Mouse (Mus musculus): ENCODE measurements around the gene Gmpr2.
A peak's percentile ranks its signal among the peaks of the same experiment; 100 is the strongest.

Gmpr2 gene

DNA sequence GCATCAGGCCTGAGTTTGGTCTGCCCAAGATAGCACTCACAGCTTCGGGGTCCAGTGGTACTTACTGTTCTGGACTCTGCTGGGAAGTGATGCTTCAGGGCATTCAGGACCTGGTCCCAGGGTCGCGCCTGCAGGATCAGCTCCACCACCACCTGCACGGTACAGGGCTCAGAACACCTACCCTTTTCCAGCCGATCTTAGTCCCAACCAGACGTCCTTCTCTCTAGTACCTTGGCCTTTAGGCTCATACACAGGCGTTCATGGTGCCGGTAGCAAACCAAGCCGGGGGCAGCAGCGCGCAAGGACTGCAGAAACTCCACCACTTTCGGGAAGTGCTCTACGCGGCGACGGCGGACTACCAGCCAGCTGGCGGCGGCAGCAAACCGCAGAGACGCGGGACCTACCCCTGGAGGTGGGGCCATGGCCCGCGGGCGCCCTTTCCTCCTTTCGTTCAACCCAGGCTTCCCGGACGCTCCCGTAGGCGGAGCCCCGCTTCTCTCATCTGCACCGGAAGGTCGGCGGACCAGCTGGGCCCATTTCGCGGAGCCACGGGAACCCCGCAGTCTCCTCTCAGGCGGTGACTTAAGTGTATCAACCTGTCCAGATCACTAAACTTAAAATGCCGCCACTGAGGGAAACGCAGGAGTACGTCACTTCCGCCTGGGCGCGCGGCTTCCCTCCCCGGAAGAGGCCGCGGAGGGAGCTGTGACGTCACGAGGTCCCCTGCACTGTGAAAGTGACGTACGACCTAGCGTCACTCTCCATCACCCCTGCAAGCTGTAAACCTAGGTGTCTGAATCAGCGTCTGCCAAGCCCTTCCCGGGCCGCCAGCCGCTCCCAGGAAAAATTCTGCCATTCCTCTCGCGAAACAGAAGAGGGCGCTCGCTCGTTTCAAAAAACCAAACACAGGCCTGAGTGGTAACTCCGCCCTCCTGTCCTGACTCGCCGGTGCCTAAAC is 9.7 kb downstream of the Gmpr2 start, which contains the start of gene Tinf2:
Gene Tinf2, minus strand, starts transcription at position 661 of the 958 bp plus-strand sequence.
- DNase-seq: peak; percentile 96

DNA sequence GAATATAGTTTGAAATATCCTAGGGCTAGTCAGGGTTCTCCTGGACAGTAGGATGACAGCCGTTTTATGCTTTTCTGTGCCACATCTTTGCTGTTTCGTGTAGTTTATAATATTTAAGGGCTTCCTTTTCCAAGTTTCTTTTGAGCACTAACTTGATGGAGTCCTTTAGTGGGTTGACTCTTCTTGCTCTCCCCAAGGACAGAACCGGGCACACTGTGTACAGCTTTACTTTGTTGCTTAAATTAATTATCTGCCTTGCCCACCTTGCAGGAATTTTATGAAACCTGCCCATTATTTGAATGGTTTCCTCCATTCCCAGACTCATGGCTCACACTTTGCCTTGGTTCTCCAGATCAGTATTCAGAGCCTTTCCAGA is 10.4 kb downstream of the Gmpr2 start:
- DNase-seq: no peak

DNA sequence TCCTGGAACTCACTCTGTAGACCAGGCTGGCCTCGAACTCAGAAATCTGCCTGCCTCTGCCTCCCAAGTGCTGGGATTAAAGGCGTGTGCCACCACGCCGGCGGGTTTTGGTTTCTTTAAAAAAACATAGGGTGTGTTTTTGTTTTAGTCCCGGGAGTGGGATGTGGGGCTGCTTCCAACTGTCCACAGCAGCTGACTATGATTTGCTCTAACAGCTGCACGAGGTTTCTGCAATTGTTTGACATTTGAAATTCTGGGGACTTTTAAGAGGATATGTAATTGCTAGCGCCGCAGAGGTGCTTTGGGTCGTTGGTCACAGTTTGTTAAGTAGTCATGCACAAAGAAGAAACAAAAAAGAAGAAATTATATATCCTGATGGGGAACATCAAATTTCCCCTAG is 17.7 kb downstream of the Gmpr2 start:
- no peak for DNase-seq

DNA sequence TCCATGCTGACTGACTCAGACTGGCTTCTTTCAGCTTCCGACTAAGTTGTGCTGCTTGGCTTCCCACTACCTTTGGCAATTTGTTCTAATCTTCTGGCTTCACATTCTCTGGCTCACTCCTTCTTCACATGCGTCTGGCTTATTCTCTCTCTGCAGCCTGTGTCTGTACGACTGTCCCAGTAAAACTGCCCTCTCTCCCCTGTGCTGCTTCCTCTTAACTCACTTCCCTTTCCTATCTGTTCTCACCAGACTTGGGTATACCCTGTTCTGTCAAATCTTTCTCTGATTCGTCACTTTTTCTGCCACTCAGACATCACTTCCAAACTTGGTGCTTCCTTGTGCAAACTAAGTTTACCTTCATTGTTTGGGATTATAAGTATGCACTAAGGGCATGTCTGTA is 25.5 kb downstream of the Gmpr2 start:
- no peak for DNase-seq

DNA sequence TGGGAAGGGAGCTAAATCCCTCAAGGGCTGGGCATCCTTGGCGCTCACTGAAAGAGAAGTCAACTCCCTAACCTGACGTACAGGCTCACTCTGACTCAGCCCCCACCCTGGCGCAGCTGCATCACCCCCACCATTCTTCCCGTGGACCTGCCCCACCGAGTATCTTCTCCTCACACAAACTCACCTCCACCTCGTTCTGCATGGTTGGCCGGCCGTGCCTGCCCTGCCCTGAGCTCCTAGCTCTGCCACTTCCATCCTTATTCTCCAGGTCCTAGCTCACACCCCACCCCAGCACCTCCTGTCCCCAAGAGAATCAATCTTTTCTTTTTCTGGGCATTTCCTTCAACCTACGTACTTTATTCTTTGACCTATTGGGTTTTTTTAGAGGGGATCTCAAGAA is 29.4 kb downstream of the Gmpr2 start:
- no peak for DNase-seq

DNA sequence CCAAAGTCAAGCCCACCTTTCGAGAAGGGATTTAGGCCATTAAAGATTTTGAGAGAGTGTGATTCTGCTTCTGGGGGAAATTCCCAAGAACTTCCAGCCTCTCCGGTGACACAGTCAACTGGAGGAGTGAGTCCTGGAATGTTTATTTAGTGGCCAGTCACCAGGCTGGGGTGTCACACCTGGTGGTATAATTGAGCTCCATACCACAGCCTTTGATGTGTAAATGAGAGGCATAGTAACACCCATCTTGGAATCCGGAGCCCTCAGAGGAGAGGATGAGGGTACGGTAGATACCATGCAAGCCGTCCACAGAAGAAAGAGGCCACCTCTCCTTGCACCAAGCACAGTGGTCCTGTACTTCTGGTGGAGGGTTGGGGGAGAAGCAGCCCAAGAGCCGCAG is 31.0 kb downstream of the Gmpr2 start:
- no peak for DNase-seq

DNA sequence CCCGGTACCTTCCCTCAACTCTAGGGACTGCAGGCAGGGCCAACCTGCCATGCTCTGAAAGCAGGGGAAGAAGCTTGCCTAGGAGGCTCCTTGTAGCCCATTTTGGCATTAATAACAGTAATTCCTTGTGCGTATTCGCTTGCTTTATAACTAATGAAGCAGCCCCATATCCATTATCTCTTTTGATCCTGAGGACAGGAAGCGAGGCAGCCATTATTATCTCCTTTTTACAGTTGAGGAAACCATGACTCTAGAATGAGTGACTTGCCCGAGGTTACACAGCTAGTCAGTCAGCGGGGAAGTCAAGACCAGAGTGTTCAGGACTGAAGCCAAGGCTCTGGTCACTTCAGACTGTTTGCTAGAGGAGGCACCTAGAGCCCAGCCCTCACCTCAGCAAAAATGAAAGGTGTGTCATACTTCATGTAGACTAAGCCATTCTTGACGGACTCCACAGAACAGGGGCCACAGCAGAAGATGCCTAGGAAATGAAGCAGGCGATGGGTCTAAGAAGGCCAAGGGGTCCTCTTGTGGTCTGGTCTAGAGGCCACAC is 34.4 kb downstream of the Gmpr2 start:
- DNase-seq: no peak

DNA sequence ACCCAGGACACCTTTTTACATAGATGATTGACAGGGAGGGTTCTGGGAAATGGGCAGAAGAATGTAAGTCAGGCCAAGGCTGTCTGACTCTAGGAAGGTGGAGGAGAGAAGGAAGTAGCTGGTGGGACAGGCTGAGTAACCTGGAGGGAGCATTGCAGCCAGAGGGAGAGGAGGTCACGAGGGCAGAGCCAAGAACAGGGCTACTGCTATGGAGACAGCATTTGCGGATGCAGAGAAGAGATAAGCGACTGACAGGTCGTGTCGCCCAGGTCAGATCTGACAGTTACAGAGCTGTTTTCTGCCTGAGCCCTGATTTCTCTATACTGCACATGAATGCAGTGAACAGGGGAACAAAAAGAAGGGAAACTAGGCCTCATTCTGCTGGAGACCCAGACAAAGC is 35.7 kb downstream of the Gmpr2 start:
- no peak for DNase-seq

DNA sequence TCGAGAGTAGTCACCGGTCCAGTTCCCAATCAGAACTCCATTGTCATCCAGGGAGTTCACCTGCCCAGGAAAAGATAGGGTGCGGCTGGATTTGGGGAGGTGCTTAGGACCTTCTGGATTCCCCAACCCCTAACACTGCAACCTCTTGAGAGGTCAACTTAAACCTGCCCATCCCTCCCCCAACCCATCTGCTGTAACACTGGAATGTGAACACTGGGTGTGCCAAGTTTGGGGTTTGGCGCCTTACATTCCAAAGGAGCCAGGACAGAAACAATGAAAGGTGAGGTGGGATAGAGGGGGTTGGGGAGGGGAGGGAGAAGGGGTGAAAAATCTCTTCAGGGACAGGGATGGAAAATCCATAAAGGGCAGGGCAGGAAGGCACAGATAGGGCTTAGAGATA is 37.8 kb downstream of the Gmpr2 start:
- DNase-seq: no peak

DNA sequence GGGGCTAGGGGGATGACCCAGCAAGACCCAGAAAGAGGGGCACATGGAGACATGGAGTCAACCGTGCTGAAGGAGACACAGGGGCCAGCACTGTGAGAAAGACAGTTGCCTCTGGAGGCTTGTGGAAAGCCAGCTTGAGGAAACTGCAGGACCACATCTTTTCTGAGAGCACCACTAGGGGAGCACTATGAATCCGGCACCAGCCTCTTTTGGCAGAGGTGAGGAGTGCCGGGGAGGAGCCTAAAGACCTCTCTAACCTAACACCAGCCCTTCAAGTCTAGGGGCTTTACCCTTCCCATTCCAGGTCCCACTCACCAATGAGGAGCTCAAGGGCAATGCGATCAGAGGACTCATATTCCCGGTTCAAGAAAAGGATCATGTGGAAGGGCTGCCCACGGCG is 40.0 kb downstream of the Gmpr2 start:
- no peak for DNase-seq

DNA sequence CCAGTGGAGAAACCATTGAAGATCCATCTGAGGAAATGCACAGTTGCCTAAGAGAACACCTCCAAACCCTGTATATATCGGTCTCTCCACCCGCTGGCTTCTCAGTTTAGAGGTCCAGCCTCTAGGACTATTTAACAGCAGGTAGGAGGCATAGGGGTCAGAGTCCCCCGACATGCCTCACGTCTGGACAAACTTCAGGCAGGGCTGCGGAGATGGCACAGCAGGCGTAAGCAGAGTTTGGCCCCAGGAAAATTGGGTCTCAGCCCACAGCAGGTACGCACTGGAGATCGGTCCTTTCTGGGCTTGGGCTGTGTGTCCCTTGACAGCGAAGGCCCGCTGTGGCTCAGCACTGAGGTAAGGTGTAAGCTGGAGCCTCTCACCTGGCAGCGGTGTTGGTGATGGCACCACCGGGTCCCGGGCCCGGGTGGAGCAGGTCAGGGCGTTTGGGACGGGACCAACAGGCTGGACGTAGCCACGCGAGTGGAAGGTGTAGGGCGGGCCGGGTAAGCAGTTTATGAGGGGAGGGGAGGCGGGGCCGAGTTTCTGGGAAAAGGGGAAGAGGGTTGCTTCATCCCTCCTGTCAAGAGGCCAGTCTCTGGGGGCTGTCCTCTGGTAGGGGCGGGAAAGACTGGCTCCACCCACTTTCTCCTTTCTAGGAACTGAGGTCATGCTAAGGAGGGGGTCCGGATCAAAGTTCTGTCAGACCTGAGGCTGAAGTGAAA is 41.4 kb downstream of the Gmpr2 start:
- DNase-seq: peak; percentile 66

DNA sequence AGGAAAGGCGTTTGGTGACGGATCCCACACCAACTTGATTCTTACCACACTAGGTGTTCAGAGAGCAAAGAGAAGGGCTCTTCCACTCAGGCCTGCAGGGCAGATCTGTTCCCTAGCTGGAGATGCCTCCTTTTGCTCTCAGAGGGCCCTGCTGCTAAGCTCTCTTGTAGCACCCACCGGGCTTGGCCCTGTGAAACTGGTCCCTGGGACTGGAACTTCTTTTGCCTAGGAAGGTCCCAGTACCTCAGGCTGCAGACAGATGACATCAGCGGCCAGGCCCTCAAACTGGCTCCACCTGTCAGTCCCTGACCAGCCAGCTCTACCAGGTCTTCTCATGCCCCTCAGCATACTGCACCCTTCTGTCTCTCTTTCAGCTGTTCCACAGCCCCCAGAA is 42.0 kb downstream of the Gmpr2 start, which contains the start of gene Tgm1:
Gene Tgm1, minus strand, starts transcription at position 198 of the 394 bp plus-strand sequence.
- no peak for DNase-seq

DNA sequence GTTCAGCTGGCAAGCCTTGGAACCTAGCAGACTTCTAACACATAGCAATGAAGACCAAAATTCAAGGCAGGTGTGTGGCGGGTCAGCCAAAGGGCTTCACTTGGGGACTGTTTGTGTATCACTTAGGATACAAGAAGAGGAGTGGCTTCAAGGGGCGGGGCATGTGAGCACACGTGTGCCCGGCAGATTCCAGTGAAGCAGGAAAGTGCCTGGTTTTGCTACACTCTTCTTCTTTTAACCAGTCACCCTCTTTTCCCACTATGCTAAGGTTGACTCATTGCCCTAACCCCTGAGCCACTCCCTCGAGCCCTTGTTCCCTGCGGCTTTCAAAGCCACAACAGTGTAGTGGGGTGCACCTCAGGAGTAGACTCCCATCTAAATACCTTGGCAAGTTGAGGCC is 43.2 kb downstream of the Gmpr2 start:
- DNase-seq: peak; percentile 38

DNA sequence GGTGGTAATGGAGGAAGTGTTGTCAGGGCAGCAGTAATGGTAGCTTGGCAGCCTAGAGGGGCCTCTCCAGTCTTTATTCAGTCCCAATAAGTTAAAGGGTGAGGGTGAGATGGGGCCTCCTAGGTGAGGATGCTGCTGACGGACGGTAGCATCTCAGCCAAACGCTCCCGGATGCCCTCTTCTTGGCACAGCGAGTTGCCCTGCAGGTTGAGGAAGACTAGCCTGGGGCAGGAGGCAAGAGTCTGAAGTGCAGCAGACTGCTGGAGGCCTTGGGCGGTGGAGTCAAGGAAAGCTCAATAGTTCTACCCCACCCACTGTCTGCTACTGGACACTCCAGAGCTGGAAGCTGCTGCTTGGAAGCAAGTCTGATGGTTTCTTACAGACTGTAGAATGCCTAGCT is 44.5 kb downstream of the Gmpr2 start:
- DNase-seq: peak; percentile 32

DNA sequence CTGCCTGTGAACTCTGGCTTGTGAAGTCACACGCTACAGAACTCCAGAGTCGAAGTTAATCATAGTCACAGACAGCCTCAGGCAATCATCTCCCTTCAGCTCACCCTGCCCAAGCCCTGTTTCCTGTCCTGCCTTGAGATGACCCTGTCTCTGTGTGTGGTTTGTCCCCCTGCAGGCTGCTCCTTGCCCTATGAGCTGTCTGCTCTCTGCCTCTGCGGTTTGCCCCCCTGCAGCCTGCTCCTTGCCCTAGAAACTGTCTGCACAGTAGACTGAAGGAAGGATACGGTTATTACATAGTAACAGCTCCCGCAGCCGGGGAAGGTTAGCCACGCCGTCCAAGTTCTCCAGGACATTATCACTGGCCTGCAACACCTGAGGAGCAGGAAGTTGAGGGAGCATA is 45.1 kb downstream of the Gmpr2 start:
- peak; percentile 68 for DNase-seq

DNA sequence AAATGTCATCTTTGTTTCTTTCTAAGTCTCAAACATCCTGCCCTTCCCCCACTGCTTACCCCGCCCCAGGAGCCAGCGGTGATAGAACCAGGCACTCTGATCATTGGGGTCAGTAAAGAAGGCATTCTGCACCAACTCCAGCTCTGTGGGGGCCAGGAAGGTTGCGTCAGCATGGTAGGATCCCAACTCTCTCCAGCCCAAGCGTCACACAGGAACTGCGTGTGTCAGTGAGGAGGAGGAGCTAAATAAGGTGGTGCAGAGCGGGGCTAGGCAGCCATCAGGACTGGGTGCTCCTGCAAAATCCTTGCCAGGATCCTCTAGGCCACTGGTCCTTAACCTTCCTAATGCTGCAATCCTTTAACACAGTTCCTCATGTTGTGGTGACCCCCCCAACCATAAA is 48.0 kb downstream of the Gmpr2 start:
- DNase-seq: peak; percentile 3

DNA sequence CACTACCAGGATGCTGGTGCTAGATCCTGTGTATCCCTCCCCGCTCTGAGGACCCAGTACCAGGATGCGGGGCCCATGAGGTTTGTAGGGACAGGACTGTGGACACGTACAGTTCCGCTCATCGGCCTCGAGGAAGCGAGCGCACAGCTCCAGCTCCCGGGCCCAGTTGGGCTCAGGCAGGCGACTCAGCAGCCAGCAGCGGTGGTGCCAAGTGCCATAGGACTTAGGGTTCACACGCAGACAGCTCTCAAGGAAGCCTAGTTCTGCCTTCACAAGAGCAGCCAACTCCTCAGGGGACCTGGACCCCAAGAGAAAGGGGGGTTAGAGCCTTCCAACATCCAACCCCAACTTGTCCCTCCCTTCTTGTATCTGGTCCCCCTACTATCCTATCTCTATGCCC is 48.9 kb downstream of the Gmpr2 start:
- DNase-seq: peak; percentile 31

DNA sequence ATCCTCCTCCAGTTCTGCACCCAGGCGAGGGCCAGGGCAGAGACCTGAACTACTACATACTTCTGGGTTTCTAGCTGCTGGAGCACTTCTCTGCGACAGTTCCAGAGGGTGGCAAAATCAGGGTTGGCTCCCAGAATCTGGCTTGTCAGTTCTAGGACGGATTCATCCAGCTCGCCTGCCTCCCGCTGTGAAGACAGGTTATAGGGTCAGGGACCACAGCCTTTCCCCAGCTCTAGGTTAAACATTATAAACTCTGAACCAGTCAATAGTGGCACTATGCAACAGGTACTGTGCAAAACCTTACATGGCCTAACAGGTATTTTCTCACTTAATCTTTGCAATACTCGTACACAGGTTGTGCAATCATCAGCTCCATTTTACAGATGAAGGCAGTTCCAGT is 49.3 kb downstream of the Gmpr2 start:
- peak; percentile 48 for DNase-seq

DNA sequence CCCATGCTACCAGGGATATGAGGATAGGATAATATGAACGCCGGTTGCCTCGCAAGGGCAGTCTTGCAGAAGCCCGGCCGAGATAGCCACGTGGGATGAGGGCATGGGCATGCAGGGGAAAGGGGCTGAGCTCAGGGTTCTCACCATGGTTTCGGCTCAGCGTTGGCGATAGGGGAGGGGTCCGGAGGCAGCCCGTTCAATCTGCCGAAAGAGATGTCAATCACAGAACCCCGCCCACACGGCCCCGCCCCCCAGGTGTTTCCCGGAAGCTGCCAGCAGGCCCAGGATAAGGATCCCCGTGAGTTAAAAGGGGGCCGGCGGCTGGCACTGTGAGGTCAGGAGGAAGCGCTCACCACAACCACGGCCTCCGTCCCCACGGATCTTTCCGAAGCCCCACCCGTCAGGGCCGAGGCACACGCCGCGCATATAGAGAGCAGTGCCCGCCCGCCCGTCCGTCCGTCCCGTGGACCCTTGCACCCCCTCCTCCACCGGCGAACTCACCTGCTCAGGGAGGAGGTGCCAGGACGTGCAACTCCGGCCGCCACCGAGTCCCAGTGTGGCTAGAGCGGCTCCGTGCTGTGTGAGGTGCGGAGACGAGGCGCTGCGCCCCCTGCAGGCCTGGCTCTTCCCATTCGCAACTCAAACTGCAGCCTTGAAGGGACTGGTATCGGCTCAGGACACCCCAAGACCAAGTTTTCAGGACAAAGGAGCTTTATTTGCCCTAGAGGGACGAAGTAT is 50.1 kb downstream of the Gmpr2 start, which contains the start of gene Rabggta:
Gene Rabggta, minus strand, starts transcription at position 564 of the 738 bp plus-strand sequence.
- peak; percentile 96 for DNase-seq

DNA sequence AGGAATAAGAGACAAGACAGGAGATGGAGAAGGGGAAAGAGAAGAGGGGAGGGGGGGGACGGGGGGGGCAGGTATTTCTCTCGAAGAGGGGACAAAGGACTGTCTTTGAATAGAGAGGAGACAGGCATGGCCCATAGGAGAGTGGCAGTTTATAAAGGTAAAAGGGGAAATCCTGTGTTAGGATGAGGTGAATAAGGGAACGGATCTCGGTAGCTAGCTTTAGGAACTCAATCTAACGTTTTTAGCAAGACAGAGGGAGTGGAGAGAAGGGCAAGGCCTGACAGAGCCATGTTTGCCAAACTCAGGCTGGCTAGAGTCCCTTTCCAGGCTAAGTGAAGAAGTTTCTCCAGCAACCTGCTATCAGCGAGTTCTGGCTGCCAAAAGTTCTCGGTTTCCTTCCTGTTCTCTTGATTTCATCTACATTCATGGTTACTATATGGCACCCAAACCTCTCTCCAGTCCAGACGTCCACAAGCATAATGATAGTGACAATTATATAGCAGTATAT is 50.8 kb downstream of the Gmpr2 start:
- DNase-seq: no peak

DNA sequence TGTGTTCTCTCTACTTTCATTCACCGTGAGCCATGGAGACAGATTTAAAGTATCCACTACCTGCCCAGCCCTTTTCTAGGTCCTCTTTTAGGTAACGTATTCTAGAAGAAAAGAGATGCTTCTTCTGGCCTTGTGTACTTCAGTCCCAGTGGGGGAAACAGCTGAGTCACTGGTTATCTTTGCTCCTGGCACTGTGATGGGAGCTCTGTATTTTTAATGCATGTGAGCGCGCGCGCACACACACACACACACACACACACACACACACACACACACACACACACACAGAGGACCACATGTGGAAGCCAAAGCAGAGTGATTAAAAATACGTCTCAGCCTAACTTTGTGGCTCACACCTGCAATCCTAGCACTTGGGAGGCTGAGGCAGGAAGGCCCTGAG is 51.7 kb downstream of the Gmpr2 start:
- DNase-seq: no peak

DNA sequence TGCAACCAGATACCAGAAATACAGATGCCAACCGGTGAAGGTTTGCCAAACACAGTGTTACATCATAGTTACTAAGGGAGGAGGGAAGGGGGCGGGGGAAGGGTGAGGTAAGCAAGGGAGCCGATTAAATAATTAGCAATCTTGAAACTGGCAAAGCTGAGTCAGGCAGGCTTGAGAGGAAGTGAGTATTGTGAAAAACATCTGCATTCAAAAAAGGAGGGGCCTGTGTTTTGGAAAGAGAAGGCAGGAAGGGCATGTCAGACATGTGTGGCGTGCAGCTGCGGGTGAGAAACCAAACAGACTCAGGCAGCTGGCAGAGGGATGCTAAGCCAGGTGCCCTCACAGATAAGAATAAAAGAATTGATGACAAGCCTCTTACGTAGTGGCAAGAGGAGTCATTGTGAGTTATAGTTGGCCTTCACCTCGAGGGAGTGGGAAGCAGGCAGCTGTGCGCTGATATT is 52.7 kb downstream of the Gmpr2 start:
- peak; percentile 43 for DNase-seq

DNA sequence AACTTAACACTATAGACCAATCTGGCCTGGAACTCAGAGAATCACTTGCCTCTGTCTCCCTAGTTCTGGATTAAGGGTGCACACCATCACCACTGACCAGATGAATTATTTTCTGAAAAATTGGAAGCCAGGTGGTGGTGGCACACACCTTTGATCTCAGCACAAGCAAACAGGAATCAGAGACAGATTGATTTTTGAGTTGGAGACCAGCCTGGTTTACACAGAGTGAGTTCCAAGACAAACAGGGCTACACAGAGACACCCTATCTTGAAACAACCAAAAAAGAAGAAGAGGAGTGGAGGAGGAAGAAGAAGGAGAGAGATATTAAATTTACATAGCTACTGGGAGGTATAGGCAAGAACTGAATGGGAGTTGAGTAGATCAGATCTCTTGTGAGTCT is 54.5 kb downstream of the Gmpr2 start:
- no peak for DNase-seq
